ENCODE assay signal across 9 mouse cellular contexts in the genomic region with DNA sequence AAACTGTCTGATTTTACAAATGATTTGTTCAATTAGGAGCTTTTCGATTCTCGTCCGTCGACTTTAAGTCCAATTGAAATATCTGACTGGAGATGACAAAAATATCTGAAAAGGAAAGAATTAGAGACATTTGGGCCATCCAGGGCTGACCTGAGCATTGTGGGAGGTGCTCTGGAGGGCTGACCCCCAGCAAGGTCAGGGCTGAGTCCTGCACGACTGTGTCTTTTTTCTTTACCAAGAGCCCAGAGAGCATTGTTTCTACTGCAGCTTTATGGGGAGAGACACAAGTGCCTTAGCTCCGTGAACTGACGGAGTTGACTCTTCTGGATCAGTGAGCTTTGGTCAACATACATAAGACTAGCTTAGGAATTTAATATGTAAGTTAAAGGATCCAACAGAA. TPM values are rescaled to one million over a fixed set of nuclear protein-coding genes. Genes with fewer than 3 reads are reported as not detected.
A peak's percentile ranks its signal among the peaks of the same experiment; 100 is the strongest.
DNase-seq lines count a peak whose midpoint lies in the region; ATAC-seq and TF ChIP-seq lines count a peak whose summit lies in the region.
"Had no signal": no experiment of that assay in that cellular context is flagged by ENCODE, and none has a peak within 500 bp of the region (broad histone marks: within the 10 kb centered on the region; RNA-seq: fewer than 3 reads in every experiment).

No protein-coding gene starts in this region.

- peaks cover 7% of the 10 kb centered on the region for H3K79me2 ChIP-seq in heart, adult 2 months (replicated peaks; ENCODE audit: control insufficient read depth, insufficient read depth, low read length)

- no peaks in the 10 kb centered on the region for H3K9me3 ChIP-seq in kidney, embryonic 16.5 days (ENCODE audit: low read length)
- H3K9me3 ChIP-seq: embryonic facial prominence, embryonic 12.5 days had no signal

- no peak overlapping the region for H3K9ac ChIP-seq in heart, adult 2 months (ENCODE audit: low read depth, low read length)
- H3K9ac ChIP-seq in kidney, embryonic 16.5 days (replicated peaks; ENCODE audit: low read length) = no peak overlapping the region
- H3K9ac ChIP-seq: embryonic facial prominence, embryonic 12.5 days had no signal

- no peaks in the 10 kb centered on the region for H3K27me3 ChIP-seq in heart, adult 2 months (ENCODE audit: control insufficient read depth, insufficient read depth, low read length)
- no peaks in the 10 kb centered on the region for H3K27me3 ChIP-seq in kidney, embryonic 16.5 days (ENCODE audit: insufficient read depth, low read length)
- no peaks in the 10 kb centered on the region for H3K27me3 ChIP-seq in thymus, adult 2 months (ENCODE audit: control insufficient read depth, insufficient read depth, low read length)
- H3K27me3 ChIP-seq: embryonic facial prominence, embryonic 12.5 days had no signal

- H3K4me3 ChIP-seq in heart, adult 2 months = peak overlapping the region; percentile 13; the same call in 1 of the 2 replicates
- H3K4me3 ChIP-seq in kidney, embryonic 16.5 days (ENCODE audit: low read length) = no peak overlapping the region
- H3K4me3 ChIP-seq in thymus, adult 2 months (ENCODE audit: control insufficient read depth, insufficient read depth, low read length) = peak overlapping the region; percentile 46
- H3K4me3 ChIP-seq: embryonic facial prominence, embryonic 12.5 days had no signal

- peaks cover 15% of the 10 kb centered on the region for H3K36me3 ChIP-seq in heart, adult 2 months (ENCODE audit: control insufficient read depth, insufficient read depth, low read length)
- H3K36me3 ChIP-seq in kidney, embryonic 16.5 days (ENCODE audit: insufficient read depth, low read length) = no peaks in the 10 kb centered on the region
- H3K36me3 ChIP-seq in thymus, adult 2 months (ENCODE audit: control insufficient read depth, insufficient read depth, low read length) = no peaks in the 10 kb centered on the region
- H3K36me3 ChIP-seq: embryonic facial prominence, embryonic 12.5 days had no signal

- no peak for TF ChIP-seq EP300 in heart, adult 2 months (IDR thresholded peaks at IDR 0.05; ENCODE audit: insufficient read depth, low read depth, low read length)

- peak overlapping the region; percentile 71 for H3K27ac ChIP-seq in heart, adult 2 months
- H3K27ac ChIP-seq in kidney, embryonic 16.5 days (ENCODE audit: low read length) = peak overlapping the region; percentile 79
- H3K27ac ChIP-seq in thymus, adult 2 months (ENCODE audit: control insufficient read depth, insufficient read depth, low read length) = peak overlapping the region; percentile 87

- no peak for TF ChIP-seq CTCF in heart, adult 2 months (IDR thresholded peaks at IDR 0.05)
- no peak for TF ChIP-seq CTCF in thymus, adult 2 months (IDR thresholded peaks at IDR 0.05; ENCODE audit: borderline replicate concordance, control insufficient read depth, extremely low read depth, insufficient read depth, low read length, poor library complexity)

- peaks cover 13% of the 10 kb centered on the region for H3K4me1 ChIP-seq in heart, adult 2 months (ENCODE audit: control insufficient read depth, insufficient read depth, low read length)
- peaks cover 35% of the 10 kb centered on the region for H3K4me1 ChIP-seq in kidney, embryonic 16.5 days (ENCODE audit: insufficient read depth, low read length)
- H3K4me1 ChIP-seq in thymus, adult 2 months (replicated peaks; ENCODE audit: control insufficient read depth, insufficient read depth, low read length) = peaks cover 25% of the 10 kb centered on the region

- 30% methylated on average over 7 of the region's 7 CpGs for WGBS in heart, adult 2 months
- WGBS in kidney, embryonic 16.5 days = 50% methylated on average over 7 of the region's 7 CpGs
- 53% methylated on average over 7 of the region's 7 CpGs for WGBS in thymus, adult 2 months

- DNase-seq in heart, adult 2 months = no peak
- DNase-seq in heart, postnatal 36 days = no peak
- DNase-seq in kidney, postnatal 25 days = no peak
- no peak for DNase-seq in thymus, adult 2 months
- no peak for DNase-seq in thymus, postnatal 4 days
- no peak for DNase-seq in layer of hippocampus, adult 9-11 months
- no peak for DNase-seq in layer of hippocampus, adult 8-10 months (ENCODE audit: low spot score in 2 of 2)

- intact Hi-C loops in heart, adult 2 months (cut with DNase I) = loop anchor here (2.0 kb wide), 1 partner anchor 39 kb away; no protein-coding TSS in a partner anchor
- intact Hi-C loops in heart, postnatal 36 days (cut with DNase I) = loop anchor here (2.0 kb wide), 1 partner anchor 41 kb away; no protein-coding TSS in a partner anchor

- ATAC-seq in kidney, embryonic 16.5 days (ENCODE audit: low FRiP score, low TSS enrichment) = peak; percentile 69

- peak overlapping the region; percentile 35 for H3K4me2 ChIP-seq in kidney, embryonic 16.5 days (replicated peaks; ENCODE audit: low read depth, low read length)
- H3K4me2 ChIP-seq: embryonic facial prominence, embryonic 12.5 days had no signal

- TF ChIP-seq POLR2A in heart, adult 2 months (IDR thresholded peaks at IDR 0.05; ENCODE audit: insufficient read depth, low read depth, low read length) = no peak
- TF ChIP-seq POLR2A in thymus, adult 2 months (IDR thresholded peaks at IDR 0.05; ENCODE audit: control insufficient read depth, extremely low read depth, insufficient read depth, low read length, poor library complexity) = no peak

RNA-seq across cellular contexts. Expression of gene Gsk3b, which starts 43.4 kb away (rescaled TPM):
- total RNA-seq in heart, adult 2 months (2021) = 10 to 100 TPM; 48.8 to 58.3 TPM
- polyA plus RNA-seq in heart, adult 2 months (2012; rRNA removed) = 9.9 and 21.6 TPM in 2 replicates
- total RNA-seq in heart, postnatal 36 days (2021) = 10 to 100 TPM; 52.3 to 55.6 TPM
- 50.3 and 56.2 TPM in 2 replicates for polyA plus RNA-seq in kidney, embryonic 16.5 days (2015; fragmentation: Nextera tagmentation; extraction: Ambion mirVana)
- 25.1 and 33.1 TPM in 2 replicates for polyA plus RNA-seq in thymus, adult 2 months (2012; rRNA removed)
- total RNA-seq in layer of hippocampus, adult 8-10 months (2022) = 100 to 1,000 TPM; 142 to 170 (median 159) TPM
